Mouse (Mus musculus) frontal cortex, adult 2 months (tissue): ENCODE data around the gene Cdiptos. TPM values are rescaled to one million over a fixed set of nuclear protein-coding genes. Genes with fewer than 3 reads are reported as not detected.
A peak's percentile ranks its signal among the peaks of the same experiment; 100 is the strongest.

Experiments
- DNase-seq, 2 experiments: peaks; one replicate each; pipeline ENCODE4 v3.0.0; 2022; ENCODE audit warnings: low spot score in 1 of 2; ENCODE audit errors: extremely low spot score in 1 of 2
- polyA plus RNA-seq: library from polyadenylated mRNA; depleted of rRNA; stranded (reverse); fragments of >200 nt; gene quantifications from 2 replicates; pipeline ENCODE4 v1.2.3, GENCODE M21; 2012

Cdiptos gene
- polyA plus RNA-seq, 1 experiment, result 0.80 TPM

GRCm38 (mm10) chr7:126978841-126979240 lies 2.9 kb upstream of the Cdiptos start:
- no peak for DNase-seq

DNA sequence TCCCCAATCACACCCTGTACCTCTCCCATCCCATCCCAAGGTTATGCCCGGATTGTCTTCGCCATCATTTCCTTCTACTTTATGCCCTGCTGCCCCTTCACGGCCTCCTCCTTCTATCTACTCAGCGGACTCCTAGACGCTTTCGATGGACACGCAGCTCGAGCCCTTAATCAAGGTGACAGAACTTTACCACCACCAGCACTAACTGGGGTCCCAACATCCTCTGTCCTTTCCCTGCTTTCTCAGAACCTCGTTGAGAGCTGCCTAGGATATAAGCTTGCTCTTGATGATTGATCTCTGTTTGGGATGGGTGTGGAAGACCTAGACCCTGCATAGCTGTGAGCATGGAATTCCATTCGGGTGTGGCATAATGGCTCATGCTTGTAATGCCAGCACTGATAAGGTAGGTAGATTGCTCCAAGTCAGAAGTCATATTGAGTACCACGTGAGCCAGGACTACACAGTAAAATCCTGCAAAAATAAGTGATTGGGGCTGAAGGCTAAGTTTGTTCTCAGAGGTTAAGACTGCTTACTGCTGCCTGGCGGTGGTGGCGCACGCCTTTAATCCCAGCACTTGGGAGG lies 1.1 kb upstream of the Cdiptos start:
- no peak for DNase-seq

GRCm38 (mm10) chr7:126975893-126975949 lies 177 bp downstream of the Cdiptos start, which contains the start of gene Cdipt:
Gene Cdipt, plus strand, starts transcription at chr7:126975914.
- DNase-seq, result no peak

DNA sequence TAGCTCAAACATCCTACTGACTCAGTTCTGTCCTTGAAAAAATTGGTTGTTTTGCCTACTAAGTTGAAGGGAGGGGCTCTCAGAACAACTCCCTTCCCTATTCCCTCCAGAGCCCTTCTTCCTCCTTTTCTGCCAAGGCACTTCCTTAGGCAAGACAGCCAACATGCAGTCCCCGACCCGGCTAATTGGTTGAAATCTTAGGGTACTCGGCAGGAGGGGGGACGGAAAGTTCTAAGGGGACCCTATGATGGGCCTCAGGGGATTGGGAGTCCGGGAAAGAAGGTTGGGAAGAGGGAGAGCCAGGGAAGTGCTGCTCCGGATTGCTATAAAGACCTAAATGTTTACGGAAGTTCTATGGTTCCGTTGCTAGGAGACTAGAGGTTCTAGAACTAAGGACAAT lies 405 bp downstream of the Cdiptos start:
- no peak for DNase-seq

DNA sequence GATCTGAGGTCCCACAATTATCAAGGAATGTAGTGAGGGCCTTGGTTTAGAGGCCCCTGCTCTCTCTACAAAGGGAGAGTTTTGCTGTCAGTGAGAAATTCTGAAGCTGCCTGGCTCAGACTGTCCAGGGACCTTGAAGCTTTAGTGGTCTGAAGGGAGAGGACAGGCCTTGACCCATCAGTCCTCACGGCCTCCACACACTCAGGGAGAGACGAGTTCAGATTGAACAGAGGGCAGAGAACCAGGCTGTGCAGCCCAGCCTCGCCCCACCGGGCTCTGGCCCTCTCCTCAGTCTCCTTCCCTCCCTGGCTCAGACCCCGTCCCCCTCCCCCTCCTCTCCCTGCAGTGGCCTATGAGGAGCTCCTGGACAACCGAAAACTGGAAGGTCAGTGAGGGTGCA lies 8.5 kb downstream of the Cdiptos start:
- DNase-seq, result no peak

DNA sequence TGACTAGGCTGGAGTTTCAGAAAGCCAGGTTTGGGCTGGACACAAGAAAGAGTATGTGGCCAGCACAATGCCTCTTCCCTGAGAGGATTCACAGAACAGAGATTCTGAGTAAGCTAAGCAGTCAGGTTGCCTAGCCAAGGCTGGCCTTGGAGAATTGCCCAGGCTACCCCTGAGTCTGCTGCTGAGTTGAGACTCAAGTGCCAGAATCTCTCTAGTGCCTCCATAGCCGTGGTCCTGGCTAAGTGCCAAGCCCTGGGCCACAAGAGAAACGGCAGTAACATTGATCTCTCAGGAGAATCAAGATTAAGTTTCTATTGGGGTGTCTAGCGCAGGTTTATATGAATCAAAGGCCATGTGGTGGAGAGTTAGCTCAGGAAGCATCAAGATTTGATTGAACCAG lies 10.3 kb downstream of the Cdiptos start:
- DNase-seq, result no peak

- no peak for DNase-seq
Measured at GRCm38 (mm10) chr7:126963548-126964286, 12.2 kb downstream of the Cdiptos start.

DNA sequence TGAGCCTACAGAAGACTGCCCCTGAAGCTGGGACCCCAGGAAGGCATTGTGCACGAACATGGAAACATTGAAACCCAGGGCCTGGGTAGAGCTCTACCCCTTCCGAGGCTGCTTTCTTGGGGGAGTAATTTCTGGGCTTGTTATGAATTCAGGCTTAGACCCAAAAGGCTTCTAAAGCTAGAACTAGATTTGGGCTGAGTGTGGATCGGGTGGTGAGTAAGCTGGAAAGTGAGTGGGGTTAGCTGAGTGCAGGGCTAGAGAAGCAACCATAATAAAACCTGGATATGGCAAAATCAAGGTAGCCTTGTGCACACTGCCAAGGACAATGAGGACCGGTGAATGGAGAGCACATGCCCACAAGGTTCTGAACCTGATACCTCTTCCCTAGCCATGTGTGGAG lies 13.9 kb downstream of the Cdiptos start:
- DNase-seq, result peak in 1 of 2 experiments; percentile 41

DNA sequence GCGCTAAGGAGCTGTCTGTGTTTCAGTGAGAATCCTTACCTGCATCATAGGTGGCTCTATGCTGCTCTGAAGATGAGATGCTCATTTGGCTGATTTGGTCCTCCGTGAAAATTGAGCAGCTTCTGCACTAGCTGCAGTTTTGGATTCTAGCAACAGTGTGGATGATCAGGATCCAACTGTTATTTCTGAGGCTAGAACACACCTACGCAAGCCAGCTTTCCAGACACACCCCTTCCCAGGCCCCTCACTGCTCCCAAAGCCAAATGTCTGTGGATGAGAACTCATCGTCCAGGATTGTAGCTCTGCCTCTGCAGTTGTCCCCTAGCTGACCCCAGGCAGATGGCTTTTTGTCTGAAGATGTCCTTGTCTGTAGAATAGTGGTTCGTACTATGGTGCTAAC lies 14.8 kb downstream of the Cdiptos start:
- peak in 1 of 2 experiments; percentile 37 for DNase-seq

- DNase-seq, result no peak
Measured at GRCm38 (mm10) chr7:126959780-126960179, 16.1 kb downstream of the Cdiptos start.

DNA sequence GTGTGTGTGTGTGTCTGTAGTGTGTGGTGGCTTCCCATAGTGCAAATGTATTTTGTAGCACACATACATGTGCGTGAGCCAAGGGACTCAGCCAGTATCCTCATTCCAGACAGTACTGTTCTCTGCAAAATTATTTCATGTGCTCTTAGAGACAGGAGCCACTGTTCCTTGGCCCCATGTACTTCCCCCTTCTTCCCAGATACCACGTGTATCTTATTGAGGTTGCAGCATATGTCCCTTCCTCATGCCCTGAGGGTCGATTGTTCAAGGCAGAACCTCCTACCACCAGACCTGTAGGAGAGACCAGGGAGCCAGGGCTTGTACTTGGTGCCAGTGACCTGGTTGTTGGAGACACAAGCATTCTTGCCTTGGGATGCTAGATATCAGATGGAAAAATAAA lies 20.8 kb downstream of the Cdiptos start:
- DNase-seq, result no peak

DNA sequence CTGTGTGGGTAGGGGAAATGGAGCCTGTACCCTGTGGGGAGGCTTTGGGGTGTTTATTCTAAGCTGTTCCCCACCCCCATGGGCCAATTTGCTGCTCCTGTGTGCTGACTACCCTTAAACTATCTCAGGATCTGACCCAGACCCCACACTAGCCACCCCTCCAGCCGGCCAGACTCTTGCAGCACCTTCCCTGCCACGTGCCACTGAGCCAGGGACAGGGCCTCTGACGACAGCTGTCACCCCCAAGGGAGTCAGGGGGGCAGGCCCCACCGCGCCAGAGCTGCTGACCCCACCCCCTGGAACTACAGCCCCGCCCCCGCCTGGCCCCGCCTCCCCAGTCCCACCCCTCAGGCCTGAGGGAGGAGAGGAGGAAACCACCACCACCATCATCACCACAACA lies 23.3 kb downstream of the Cdiptos start:
- DNase-seq, result no peak

DNA sequence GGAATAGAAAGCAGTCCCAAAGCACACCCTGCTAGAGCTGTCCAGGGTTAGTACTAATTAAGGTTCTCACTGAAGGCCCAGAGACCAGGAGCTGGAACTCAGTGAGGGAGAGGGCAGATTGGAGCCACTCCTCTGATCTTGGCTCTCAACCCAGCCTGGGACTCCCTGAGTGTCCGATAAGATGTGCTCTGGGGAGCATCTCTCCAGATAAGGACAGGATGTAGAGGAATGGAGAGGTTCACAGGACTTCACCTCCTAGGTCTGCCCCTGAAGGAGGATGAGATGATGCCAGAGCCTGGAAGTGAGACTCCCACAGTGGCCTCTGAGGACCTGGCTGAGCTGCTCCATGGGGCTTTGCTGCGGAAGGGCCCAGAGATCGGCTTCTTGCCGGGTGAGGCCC lies 24.2 kb downstream of the Cdiptos start:
- DNase-seq, result no peak

DNA sequence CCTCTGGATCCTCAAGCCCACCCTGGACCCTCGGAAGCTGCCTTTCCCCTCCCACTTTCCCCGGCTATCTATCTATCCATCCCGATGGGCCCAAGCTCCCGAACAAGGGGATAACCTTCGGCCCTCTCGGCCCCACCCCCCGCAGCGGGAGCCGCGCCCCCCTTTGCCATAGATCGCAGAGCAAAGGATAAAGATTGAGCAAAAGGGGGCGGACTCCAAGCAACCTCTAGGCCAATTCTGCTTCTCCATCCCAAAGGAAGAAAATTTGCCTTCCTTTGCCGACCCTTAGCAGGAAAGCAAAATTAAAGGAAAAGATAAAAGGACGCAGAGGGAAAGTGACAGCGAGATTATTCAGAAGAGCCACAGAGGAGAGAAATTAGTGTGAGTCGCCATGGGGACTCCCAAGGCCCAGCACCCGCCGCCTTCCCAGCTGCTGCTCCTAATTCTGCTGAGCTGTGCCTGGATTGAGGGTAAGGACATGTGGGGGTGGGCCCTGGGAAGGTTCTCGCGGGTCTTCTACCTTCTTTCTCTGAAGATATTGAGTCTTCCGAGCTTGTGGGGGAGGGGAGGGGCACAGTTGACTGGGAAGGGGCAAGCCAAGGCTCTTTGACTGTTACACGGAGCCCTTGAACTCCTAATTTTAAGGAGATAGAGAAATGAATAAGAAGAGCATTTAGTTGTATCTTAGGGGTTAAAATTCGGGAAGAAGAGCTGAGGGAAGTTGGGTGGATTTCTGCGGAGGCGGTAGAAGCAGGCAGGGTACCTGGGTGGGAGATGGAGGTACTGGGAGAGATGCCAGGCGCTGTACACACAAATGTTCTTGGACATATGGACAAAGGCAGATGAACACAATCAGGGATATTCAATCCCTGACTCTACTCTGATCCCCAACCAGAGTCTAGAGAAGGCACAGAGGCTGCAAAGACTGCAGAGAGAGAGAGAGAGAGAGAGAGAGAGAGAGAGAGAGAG lies 25.0 kb downstream of the Cdiptos start:
- DNase-seq, result peak in 1 of 2 experiments; percentile 59

- DNase-seq, result peak; percentile 70 to 85
Measured at GRCm38 (mm10) chr7:126949793-126950646, 25.9 kb downstream of the Cdiptos start, which contains the start of gene Sez6l2. Gene Sez6l2, plus strand, starts transcription at chr7:126950563.

DNA sequence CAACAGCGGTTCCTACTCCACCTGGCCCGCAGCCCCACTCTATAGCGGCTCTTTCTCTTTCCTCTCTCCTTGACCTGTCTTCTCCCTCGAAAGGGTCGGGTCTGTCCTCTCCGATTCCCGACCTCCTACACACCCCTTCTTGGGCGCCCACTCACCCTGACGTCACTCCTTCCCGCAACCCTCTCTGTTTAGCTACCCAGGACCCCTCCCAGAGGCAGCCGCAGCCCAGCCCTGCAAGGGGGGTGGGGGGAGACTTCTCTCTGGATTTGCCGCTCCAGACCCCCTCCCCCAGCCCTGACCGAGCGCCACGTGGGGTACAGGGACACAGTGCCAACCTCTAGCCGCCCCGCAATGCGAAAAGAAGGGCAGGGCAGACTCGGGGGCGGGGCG lies 26.5 kb downstream of the Cdiptos start, which contains the start of gene Asphd1:
Asphd1 (minus strand) TSS at position 180 of the 390 bp plus-strand sequence.
- DNase-seq, result peak; percentile 45 to 74

DNA sequence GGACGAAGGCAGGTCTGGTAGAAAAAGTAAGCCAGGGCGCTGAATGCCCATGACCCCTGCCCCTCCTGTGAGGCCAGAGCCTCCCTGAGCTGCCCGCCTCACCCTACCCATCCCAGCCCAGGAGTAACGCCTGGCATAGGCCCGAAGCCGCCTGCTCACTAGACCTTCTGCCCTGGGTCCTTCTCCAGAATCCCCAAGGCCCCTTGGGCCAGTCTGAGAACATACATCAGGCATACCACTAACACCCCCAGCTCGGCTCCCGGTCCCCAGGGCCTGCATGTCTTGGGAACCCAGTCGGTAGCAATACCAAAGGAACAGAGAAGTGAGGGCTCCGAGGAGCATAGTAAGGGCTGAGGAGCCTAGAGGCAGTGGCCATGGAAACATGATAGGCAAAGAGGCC lies 27.3 kb downstream of the Cdiptos start:
- no peak for DNase-seq

GRCm38 (mm10) chr7:126946530-126946929 lies 29.4 kb downstream of the Cdiptos start:
- peak in 1 of 2 experiments; percentile 30 for DNase-seq

- peak in 1 of 2 experiments; percentile 42 for DNase-seq
Measured at GRCm38 (mm10) chr7:126941801-126942200, 34.1 kb downstream of the Cdiptos start.

- no peak for DNase-seq
Measured at GRCm38 (mm10) chr7:126941171-126941570, 34.7 kb downstream of the Cdiptos start.

DNA sequence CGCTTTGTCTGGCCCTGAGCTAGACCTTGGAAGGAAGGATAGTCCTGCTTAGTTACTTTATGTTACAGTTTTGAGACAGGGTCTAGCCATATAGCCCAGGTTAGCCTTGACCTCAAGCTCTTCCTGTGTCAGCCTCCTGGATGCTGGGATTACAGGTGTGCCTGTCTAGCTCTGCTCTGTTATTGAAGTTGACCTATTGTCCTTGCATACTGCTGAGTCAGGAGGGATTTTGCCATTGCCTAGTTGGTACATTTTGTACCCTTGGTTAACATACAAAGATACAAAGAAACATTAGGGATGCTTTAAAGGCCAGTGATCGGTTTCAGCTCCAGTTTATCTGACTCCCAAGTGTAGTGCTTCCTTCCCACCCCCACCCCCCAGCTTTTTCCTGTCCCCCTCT lies 43.2 kb downstream of the Cdiptos start:
- no peak for DNase-seq
